Mouse (Mus musculus) spleen, adult 2 months (tissue): ENCODE results near the gene Efcab3.

ENCODE experiments used
- CTCF ChIP-seq: fragments of 200-500 bp; IDR thresholded peaks from 2 replicates; pipeline ENCODE4 v1.5.1; 2011; ENCODE audit warnings: mild to moderate bottlenecking, inconsistent platforms; ENCODE audit not compliant: insufficient read depth, insufficient read length, insufficient replicate concordance; ENCODE audit errors: extremely low read depth
- POLR2A ChIP-seq: fragments of 200-500 bp; IDR thresholded peaks from 2 replicates; pipeline ENCODE4 v1.6.1; 2011; ENCODE audit warnings: low read depth, low read length, inconsistent platforms

DNA sequence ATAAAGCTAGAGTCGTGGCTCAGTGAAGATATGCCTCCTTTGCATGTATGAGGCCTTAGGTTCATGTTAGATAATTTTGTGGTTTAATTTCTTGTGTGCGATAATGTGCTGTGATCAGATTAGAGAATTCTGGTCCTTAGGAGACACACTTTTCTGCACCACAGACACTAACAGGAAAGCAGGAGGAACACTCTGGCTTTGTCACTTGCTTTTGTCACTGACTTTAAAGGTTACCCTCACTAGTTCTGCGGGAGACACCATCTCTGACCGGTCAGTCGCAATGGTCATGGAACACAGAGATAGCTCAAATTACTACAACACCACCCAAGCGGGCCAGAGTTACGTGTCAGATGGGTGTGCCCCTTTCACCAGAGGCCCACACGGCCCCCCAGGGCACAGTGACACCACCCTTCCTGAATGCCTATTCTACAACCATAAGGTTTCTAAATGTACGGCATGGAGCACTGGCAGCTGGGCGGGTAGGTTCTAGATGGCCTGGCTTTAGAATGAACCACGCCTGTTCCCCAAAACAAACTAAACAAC lies 89.0 kb downstream of the Efcab3 start:
- TF ChIP-seq POLR2A (no peak), CTCF (no peak)
